Mouse (Mus musculus) hindbrain, postnatal 0 days (tissue): Measurements from ENCODE around the gene Klhl31. TPM values are rescaled to one million over a fixed set of nuclear protein-coding genes. Genes with fewer than 3 reads are reported as not detected.

Experiments
- ATAC-seq: fragments of 200-750 bp; cut with Nextera tagmentation; 2 replicates; pipeline ENCODE4 v1.8.0; 2017; ENCODE audit warnings: mild to moderate bottlenecking, moderate TSS enrichment, moderate library complexity
- DNase-seq: peaks from one replicate; pipeline ENCODE4 v3.0.0-alpha.2; 2015; ENCODE audit warnings: low spot score
- H3K27ac ChIP-seq: fragments of 300-500 bp; sonication (generic); 2 replicates; pipeline ENCODE4 v1.5.1; 2014; ENCODE audit warnings: mild to moderate bottlenecking
- H3K27me3 ChIP-seq: fragments of 300-500 bp; sonication (generic); 2 replicates; pipeline ENCODE4 v1.6.1; 2014; ENCODE audit warnings: low read length, mixed read lengths; ENCODE audit not compliant: insufficient read depth
- H3K36me3 ChIP-seq: fragments of 300-500 bp; sonication (generic); 2 replicates; pipeline ENCODE4 v1.6.1; 2014; ENCODE audit warnings: low read length, mixed read lengths; ENCODE audit not compliant: insufficient read depth
- H3K4me1 ChIP-seq: fragments of 300-500 bp; sonication (generic); 2 replicates; pipeline ENCODE4 v1.6.1; 2014; ENCODE audit warnings: antibody characterized with exemption, low read length, mixed read lengths; ENCODE audit not compliant: insufficient read depth
- H3K4me2 ChIP-seq: fragments of 300-500 bp; sonication (generic); 2 replicates; pipeline ENCODE4 v1.6.1; 2014; ENCODE audit warnings: low read depth, mild to moderate bottlenecking, low read length, moderate library complexity, mixed read lengths
- H3K4me3 ChIP-seq: fragments of 300-500 bp; sonication (generic); 2 replicates; pipeline ENCODE4 v1.5.1; 2014; ENCODE audit warnings: low read length
- H3K9ac ChIP-seq: fragments of 300-500 bp; sonication (generic); replicated peaks from 2 replicates; pipeline ENCODE4 v1.6.1; 2014; ENCODE audit warnings: mild to moderate bottlenecking, low read length, moderate library complexity, mixed read lengths
- H3K9me3 ChIP-seq: fragments of 300-500 bp; sonication (generic); 2 replicates; pipeline ENCODE4 v1.6.1; 2016; ENCODE audit warnings: low read length, mixed read lengths
- CTCF ChIP-seq: IDR thresholded peaks from 2 replicates; pipeline ENCODE4 v1.5.1; 2016; ENCODE audit warnings: antibody characterized with exemption, control low read depth, low read depth
- WGBS: fragments of 180-500 bp; shearing (Covaris S2); extraction: QIAGEN DNeasy Blood & Tissue Kit; methylation state at CpG from one replicate; pipeline ENCODE4 v1.1.7; 2014; 5-methylcytosine and 5-hydroxymethylcytosine counted together
- polyA plus RNA-seq: library from polyadenylated mRNA; unstranded; fragments of >200 nt; fragmentation: Nextera tagmentation; extraction: Ambion mirVana; gene quantifications from 2 replicates; pipeline ENCODE4 v1.2.1, GENCODE M21; 2015
- total RNA-seq: library from RNA; depleted of rRNA; stranded (reverse); fragments of >200 nt; gene quantifications from 2 replicates; pipeline ENCODE4 v1.2.3, GENCODE M21; 2014

Gene Klhl31
- total and polyA plus RNA-seq, 2 experiments from 2014 or later = 0.05 to 0.20 TPM

GRCm38 (mm10) chr9:77622874-77623273 is 13.4 kb upstream of the Klhl31 start:
- Histone ChIP-seq H3K9me3 (no peaks in the 10 kb centered on the region), H3K4me1 (no peaks in the 10 kb centered on the region), H3K27me3 (no peaks in the 10 kb centered on the region), H3K27ac (no peak overlapping the region), H3K4me2 (no peak overlapping the region), H3K4me3 (no peak overlapping the region), H3K36me3 (no peaks in the 10 kb centered on the region), H3K9ac (no peak overlapping the region)
- DNase-seq = peak; percentile 51
- 0% methylated on average over 1 of the region's 1 CpGs for WGBS
- 0 out of 2 replicates have a peak, but pooled peaks have one; percentile 24 for ATAC-seq
- TF ChIP-seq CTCF = no peak

DNA sequence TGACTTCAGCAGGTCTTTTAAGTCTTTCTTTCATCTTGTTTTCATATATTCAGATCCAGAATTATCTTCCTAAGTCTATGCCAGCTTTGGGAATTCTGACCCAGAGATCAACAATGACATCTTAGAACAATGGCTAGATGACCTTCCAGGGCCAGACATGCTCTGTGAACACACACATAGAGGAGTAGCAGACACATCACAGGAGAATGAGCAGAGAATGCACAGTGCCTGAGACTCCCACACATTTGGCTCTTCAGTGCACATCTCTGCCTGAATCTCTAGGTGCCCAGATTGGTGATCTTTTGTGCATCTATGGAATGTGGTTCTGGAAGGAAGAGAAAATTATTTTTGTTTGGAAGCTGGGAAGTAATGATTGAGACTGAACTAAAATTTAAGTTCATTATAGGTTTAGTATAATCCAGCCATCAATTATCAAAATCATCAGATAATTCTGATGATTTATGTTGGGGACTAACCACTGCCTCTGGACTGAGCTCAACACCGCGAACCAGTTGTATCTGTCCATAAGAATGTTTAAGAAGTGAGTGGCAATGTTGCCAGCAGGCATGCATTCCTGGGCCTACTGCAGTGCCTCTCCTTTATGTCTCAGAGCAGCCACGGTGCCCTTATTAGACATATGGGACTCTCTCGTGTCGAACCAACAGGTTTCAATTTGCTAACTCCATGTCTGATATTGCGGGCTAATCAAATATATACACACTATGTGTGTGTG is 12.8 kb upstream of the Klhl31 start:
- DNase-seq (no peak), ATAC-seq (no peak)
- no peak overlapping the region for H3K27ac ChIP-seq
- H3K9ac ChIP-seq = no peak overlapping the region
- H3K4me3 ChIP-seq = no peak overlapping the region
- no peaks in the 10 kb centered on the region for H3K36me3 ChIP-seq
- H3K4me1 ChIP-seq = no peaks in the 10 kb centered on the region
- no peaks in the 10 kb centered on the region for H3K27me3 ChIP-seq
- no peaks in the 10 kb centered on the region for H3K9me3 ChIP-seq
- 84% methylated on average over 6 of the region's 6 CpGs for WGBS
- H3K4me2 ChIP-seq = no peak overlapping the region
- TF ChIP-seq CTCF = no peak

DNA sequence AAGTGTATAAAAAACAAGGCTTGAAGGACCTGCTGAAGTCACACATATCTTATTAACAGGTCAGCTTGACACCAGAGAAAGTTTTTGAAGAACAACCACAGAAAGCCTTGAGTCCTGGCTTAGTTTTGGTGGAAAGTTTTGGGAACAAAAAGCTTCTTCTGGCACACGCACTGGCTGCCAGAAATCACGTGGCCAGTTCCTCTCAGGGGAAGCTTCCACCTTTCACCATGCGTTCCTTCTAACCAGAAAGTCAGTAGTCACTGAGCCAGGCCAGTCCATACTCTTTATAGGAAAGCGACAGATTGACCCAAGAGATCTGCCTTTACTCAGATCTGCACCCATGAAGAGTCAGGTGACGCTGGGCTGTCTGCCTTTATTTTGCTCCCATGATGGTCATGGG is 12.1 kb upstream of the Klhl31 start:
- no peaks in the 10 kb centered on the region for H3K36me3 ChIP-seq
- no peak overlapping the region for H3K4me2 ChIP-seq
- H3K9ac ChIP-seq = no peak overlapping the region
- ATAC-seq = no peak
- H3K27me3 ChIP-seq = no peaks in the 10 kb centered on the region
- 81% methylated on average over 5 of the region's 5 CpGs for WGBS
- no peaks in the 10 kb centered on the region for H3K9me3 ChIP-seq
- no peak for TF ChIP-seq CTCF
- H3K27ac ChIP-seq = no peak overlapping the region
- no peak overlapping the region for H3K4me3 ChIP-seq
- DNase-seq = no peak
- no peaks in the 10 kb centered on the region for H3K4me1 ChIP-seq

DNA sequence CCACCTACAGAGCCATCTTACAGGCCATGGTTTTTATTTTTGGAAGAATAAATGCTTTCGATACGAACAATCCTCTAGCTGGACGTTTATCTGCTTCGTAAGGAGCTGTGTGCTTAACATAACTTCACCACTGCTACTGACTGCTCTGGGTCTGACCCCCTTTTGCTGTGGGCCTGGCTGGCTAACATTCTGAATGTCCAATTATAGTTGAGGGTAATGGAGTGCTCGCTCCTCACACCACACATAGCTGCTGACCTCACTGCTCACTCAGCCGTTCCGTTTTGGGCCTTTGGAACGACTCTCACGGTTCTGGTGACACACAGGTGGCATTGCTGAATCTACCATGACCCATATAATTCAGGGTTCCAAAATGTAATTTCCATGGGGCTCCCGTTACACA is 7.6 kb upstream of the Klhl31 start:
- DNase-seq (no peak), ATAC-seq (no peak)
- H3K9ac ChIP-seq = no peak overlapping the region
- H3K4me2 ChIP-seq = no peak overlapping the region
- H3K36me3 ChIP-seq = no peaks in the 10 kb centered on the region
- H3K27me3 ChIP-seq = no peaks in the 10 kb centered on the region
- H3K9me3 ChIP-seq = no peaks in the 10 kb centered on the region
- H3K27ac ChIP-seq = no peak overlapping the region
- H3K4me1 ChIP-seq = no peaks in the 10 kb centered on the region
- 86% methylated on average over 10 of the region's 10 CpGs for WGBS
- no peak overlapping the region for H3K4me3 ChIP-seq
- no peak for TF ChIP-seq CTCF

DNA sequence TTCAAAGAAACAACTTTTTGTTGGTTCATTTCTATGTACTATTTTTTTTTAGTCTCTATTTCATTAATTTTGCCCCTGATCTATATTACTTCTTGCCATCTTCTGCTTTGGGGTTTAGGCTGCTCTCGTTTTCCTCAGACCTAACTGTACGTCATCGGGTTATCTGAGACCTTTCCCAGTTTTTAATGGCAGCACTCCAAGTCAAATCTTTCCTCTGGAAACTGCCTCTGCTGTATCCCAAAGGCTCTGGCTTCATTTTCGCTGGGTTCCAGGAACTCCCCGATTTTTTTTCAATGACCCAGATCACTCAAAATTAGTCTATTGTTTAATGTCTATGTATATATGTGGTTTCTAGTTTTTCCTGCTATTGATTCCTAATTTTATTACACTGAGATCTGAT is 6.6 kb upstream of the Klhl31 start:
- H3K9ac ChIP-seq = no peak overlapping the region

GRCm38 (mm10) chr9:77630764-77631163 is 5.5 kb upstream of the Klhl31 start:
- no peak overlapping the region for H3K9ac ChIP-seq
- TF ChIP-seq CTCF = no peak
- ATAC-seq (no peak), DNase-seq (no peak)
- H3K4me1 ChIP-seq = no peaks in the 10 kb centered on the region
- no peaks in the 10 kb centered on the region for H3K27me3 ChIP-seq
- no peak overlapping the region for H3K4me3 ChIP-seq
- H3K36me3 ChIP-seq = no peaks in the 10 kb centered on the region
- H3K9me3 ChIP-seq = no peaks in the 10 kb centered on the region
- H3K4me2 ChIP-seq = no peak overlapping the region
- no peak overlapping the region for H3K27ac ChIP-seq
- 88% methylated on average over 7 of the region's 7 CpGs for WGBS

More for the DNA sequence above, 6.6 kb upstream of the Klhl31 start:
- Histone ChIP-seq H3K4me1 (no peaks in the 10 kb centered on the region), H3K27ac (no peak overlapping the region), H3K27me3 (no peaks in the 10 kb centered on the region), H3K9me3 (no peaks in the 10 kb centered on the region), H3K4me3 (no peak overlapping the region), H3K4me2 (no peak overlapping the region), H3K36me3 (no peaks in the 10 kb centered on the region)
- no peak for TF ChIP-seq CTCF
- DNase-seq (no peak), ATAC-seq (no peak)
- 70% methylated on average over 5 of the region's 5 CpGs for WGBS

DNA sequence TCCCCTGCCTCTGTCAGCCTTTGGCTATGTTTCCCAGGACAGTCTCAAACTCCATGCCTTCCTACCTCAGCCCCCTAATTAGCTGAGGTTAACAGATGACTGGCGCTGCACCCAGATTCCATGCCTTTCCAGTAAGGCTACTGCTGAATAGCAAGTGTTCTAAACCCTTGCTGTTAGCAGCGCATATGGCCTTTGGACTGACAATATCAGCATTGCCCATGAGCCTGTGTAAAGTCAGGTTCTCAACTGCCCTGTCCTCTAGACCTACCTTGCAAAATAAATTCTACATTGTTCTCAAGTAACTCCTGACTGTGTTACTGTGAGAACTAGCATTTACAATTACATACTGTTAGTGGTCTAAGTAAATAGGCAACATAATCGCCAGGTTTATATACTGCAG is 3.9 kb upstream of the Klhl31 start:
- H3K27me3 ChIP-seq = no peaks in the 10 kb centered on the region
- no peaks in the 10 kb centered on the region for H3K9me3 ChIP-seq
- no peak overlapping the region for H3K4me2 ChIP-seq
- WGBS = 87% methylated on average over 3 of the region's 3 CpGs
- H3K9ac ChIP-seq = no peak overlapping the region
- no peak for TF ChIP-seq CTCF
- no peaks in the 10 kb centered on the region for H3K36me3 ChIP-seq
- DNase-seq (no peak), ATAC-seq (no peak)
- no peak overlapping the region for H3K4me3 ChIP-seq
- H3K4me1 ChIP-seq = no peaks in the 10 kb centered on the region
- no peak overlapping the region for H3K27ac ChIP-seq
